Mouse (Mus musculus) cerebellum, adult 9-11 months (tissue): ENCODE measurements at regions not wholly inside any gene's neighbourhood (a gene's known extent, or its start where the extent isn't known, plus 50 kb on each side); places are given as distances from the start of the nearest gene placed in this dataset.

ENCODE experiments used
- DNase-seq: peaks from one replicate; pipeline ENCODE4 v3.0.0; 2022

DNA sequence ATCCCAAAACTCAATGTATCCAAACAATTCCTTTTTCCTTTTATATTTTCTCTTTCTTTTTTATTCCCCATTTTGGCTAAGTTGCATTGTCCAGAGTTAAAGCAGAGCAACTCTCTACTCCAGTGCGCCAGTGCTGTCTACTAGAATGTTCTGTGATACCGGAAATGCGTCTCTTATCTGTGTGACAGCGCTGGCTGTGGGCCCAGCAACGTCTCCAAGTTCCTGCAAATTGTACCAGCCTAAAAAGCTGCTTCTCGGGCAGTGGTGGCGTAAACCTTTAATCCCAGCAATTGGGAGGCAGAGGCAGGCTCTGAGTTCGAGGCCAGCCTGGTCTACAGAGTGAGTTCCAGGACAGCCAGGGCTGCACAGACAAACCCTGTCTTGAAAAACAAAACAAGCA lies 59.4 kb downstream of the Cox18 start:
- no peak for DNase-seq

DNA sequence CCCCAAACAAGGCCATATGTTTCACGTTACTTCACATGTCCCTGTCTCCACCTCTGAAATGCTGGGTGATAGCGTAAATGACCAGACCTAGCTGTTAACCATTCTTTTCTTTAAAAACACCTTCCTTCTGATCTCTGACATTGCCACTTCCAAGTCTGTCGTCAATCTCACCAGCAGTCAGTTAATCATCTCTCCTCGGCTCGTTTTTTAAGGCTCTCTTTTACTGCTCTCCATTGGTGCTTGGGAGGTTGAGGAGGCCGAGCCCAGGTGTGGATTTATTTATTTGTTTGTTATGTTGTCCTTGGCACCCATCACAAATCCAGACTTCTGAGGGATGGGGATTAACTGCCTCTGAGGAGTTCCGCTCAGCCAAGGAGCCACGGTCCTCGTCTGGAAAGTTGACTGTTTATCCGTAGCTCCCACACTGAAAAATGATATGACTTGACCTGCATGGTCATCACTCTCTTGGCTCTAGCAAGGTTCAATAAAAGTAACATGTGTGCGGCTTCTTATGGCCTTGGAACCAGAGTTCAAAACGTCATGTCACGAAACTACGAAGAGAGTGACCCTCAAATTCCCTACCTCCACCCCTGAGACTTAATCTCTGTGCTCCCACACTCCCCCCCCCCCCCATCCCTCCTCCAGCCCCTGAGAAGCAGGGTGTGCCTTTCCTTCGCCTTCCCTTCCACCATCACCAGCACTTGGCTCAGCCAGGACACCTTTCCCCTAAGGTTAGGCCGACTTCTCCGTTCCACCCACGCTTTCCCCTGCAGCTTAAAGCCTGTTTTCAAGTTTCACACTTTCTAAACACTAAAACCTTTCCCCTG lies 60.6 kb downstream of the Cox18 start:
- DNase-seq: no peak

DNA sequence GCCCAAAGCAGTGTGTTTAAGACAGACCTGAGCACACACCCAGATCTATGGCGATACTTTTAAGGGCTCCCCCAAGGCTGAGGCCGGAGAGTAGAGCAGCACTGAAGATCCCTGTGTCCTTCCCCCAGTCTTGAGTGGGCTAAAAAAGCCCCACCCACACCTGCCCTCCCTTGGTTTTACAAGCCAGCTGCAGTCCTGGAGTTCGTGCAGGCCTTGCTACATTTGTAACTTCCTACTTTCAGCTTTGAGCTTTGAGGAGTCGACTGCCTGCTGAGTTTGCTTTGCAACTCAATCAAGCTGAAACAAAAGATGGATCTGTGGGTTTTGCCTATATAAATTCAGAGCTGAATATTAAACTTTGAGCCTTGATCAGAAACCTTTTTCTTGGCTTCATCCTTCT lies 63.5 kb downstream of the Cox18 start:
- no peak for DNase-seq

DNA sequence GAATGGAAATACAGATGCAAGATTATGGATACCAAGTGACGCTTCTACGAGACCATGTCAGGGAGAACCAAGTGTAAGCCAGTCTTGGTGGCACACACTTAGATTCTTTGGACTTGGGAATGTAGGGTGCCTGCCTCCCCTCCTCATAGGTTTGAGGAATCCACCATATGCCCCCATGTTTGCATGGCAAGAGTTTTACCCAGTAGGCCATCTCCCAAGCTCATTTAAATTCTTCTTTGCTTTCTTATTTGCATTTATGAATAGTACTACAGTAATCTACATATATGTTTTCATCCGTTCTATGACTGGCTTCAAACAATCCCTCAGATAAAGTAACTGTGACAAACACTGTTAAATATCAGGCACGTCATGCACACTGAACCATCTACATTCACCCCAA lies 67.3 kb downstream of the Cox18 start:
- DNase-seq: no peak

DNA sequence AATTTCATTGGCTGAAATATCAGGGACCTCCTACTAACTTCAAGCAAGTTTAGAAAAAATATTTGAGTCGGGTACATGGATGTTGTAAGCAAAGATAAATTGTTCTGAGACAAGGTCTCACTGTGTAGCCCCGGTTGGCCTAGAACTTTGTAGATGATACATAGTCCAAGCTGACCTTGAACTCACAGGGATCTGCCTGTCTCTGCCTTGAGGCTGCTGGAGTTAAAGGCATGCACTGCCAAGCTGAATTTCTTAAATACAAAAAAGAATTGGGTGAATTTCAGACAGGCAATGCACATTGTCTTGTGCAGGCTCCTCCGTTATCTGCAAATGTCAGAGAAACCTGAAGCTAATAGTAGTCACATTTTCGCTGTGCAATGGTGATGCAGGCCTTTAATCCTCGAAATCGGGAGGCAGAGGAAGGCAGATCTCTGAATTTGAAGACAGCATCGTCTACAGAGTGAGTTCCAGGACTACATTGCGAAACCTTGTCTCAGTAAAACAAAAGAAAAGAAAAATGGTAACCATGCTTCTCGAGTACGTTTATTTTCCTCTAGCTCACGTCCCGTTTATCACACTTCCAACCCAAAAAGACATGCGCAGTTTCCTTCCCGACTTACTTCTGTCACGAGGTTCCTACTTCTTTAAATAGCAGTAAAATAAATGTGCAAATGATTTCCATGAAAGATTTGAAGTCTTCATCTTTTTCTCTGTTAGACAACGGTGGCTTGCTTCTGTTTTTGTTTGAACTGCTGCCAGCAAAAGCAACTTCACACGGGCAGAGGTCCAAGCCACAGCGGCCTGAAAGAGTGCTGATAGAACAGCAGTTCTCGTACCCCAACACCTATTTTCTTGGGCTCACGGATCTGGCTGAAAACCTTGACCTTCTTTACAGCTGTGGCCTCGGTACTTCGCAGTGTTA lies 73.9 kb downstream of the Cox18 start:
- no peak for DNase-seq

DNA sequence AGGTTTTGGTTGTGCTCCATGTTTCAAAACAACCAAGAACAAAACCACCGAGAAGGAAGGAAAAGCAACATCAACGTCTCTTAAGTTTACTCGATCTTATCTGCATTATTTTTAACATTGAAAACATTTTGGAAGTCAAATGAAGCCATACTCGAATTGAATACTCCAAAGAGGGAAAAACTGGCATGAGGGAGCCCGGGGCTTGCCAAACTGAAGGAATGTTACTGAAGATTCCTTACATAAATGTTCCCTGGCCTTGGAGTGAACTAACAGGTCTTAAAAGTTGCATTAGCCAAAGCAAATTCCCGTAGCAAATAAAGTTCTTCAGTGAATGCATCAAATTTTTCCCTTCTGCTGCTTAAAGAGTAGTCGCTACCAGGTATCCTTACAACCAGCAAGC lies 87.8 kb downstream of the Cox18 start:
- DNase-seq: no peak

DNA sequence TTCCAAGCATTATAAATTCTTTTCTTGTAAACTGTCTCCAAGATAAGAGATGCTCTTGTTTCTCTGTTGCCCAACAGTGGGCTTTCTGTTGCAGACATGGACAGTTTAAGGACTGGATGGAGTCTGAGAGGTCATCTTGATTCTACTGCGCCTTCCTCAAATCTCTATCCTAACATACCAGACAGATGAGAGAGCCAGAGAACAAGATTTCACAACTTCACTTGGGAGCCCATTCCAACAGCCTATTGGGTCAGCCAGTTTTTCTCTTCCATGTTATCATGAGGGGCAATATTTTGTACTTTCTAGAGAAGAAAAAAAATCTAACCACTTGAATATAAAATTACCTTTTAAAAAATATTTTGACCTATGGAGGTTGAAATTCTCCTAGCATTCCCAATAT lies 116.8 kb downstream of the Cox18 start:
- DNase-seq: no peak

DNA sequence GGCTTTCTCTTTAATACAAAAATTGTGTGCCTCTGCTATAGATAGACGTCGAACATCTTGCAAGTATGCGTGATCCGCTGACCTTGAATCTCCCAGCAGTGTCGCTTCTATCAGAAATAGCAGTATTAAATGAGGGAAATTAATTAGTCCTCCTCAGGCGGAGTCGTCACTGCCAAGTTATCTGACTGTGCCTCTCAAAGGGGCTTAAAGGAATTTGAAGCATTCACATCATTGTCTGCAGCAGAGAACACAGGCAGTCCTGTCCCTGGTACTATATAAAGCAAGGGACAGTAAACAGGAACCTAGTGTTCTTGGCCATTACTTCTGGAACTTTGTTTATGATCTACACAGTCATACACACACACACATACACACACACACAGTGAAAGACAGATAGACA lies 119.1 kb downstream of the Cox18 start:
- DNase-seq: no peak

DNA sequence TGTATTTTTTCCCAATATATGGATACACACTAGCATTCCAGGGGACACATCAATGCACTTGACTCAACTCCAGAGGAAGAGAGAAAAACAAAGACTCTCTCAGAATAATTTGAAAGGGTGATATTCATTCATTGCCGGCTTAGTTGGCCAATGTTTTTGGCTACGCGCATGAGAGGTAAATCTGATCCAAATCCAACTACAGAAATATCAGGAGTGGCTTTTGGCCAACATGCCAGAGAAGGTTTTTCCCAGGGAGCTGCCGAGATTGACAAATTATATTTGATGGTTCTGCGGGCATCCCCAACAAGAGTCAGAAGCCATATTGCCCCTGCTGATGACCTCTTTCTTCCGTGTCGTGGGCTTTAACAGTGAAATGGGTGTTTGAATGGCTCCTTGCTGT lies 135.3 kb downstream of the Cox18 start:
- DNase-seq: no peak

DNA sequence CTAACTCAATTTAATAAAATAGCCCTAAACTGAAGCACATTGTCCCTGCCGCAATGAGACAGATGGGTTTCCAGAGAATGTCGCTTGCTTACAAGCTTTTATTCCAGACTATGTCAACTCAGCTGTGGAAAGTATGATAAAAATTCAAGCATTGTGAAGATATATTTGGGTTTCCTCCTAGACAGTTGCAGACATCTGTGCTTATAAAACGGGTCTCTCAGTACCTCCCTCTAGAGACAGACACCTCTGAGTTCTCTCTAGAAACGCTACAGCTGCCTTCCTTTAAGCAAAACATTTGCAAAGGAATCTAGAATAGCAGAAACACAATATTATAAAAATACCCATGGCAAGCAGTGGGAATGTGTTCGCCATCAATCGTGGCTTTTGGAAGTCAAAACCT lies 137.3 kb downstream of the Cox18 start:
- no peak for DNase-seq

DNA sequence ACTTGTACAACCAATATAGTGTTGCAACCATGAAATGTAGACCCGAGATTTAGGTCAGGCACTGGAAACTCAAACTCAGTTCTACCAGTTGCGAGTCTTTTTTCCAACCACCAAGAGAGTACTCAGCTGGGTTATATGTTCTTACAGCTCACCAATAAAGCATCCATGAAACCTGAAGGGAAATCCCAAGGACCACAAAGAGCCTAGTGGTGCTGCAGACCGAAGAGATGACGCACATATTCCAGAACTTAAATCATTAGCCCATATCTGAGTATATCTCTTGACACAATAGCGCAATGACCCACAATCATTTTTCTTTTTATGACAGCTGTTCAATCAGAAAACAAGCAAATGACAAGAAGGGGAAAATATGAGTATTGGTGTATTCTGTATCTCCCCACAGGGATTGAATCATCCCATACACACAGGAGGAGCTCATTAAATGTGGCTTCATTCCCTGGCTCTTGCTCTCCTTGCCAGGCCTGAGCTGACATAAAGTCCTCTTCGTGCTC lies 146.7 kb downstream of the Cox18 start:
- DNase-seq: no peak

DNA sequence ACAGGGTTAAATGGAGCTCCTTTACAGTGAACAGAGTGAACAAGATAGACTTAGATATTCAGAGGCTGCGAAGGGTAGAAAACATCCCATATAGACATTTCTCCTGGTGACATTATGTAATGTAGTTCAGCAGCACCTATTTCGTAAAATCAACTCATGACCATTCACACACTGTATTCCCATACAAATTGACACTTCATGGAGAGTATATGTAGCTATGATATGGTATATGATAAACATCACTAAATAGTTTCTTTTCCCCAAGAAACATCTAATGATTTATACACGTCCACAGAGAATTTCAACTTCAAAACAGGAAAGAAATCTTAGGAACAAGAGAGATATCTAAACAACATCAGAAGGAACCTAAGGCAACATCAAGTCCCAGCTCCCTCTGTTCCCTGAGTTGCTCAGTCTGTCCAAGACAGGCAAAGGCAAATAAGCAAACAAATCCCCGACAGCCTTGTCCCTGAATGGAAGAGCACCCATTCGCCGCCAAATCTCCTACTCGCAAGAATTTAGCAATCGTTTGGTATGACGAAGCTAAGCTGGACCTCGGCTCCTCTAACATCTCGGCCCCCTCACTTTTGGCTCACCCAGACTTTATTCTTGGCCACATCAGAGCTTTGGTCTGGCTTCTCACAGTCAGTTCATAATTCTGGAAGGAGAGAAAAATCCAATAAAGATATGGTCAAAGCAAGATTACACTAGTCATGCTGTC lies 148.0 kb downstream of the Cox18 start:
- no peak for DNase-seq

DNA sequence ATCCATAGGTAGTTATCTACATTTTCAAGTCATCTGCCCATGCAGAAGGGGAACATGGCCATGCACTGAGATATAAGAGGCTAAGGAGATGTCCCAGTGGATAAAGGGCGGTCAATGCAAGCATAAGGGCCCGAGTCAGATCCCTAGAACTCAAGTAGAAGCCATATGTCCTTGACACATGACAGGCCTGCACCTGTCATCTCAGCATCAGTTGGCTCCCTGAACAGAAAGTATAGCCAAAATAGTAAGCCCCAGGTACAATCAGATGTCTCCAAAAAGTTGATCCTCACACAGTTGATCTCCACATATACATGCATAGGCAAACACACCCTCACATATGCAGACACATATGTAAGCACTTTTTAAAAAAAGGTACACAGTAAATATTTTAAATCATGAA lies 152.0 kb downstream of the Cox18 start:
- DNase-seq: no peak

DNA sequence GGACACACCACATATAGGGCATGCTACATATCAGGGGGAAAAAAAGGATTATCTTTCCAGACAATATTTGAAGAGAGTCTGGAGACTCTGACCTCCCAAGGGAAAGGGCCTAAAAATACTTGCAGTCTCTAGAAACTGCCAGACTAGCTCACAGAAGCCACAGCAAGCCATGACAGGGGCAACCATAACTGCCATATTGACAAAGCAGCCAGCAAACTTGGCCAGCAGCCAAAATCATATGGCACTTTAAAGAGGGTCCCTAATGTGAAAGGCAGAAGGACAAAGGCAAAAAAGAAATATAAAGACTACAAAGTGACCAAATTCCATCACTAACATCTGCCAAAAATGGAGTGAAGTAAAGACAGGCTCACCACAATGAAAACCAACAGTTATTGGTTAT lies 155.2 kb downstream of the Cox18 start:
- no peak for DNase-seq

DNA sequence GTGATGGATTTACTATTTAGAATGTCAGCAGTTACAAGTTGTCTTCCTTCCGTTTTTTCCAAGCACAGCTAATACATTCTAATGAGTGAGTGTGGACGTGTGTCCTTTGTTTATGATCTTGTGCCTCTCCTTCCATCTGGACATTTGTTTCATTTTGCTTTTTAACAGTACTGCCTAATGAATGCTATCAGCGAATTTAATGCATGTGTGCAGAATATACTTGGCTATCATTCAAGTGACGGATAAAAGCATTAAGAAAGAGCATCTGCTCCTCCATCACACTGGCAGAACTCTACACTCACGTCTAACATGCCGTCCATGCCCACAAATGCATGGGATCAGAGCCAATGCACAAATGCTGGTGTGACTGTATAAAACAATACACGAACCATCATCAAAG lies 156.0 kb downstream of the Cox18 start:
- DNase-seq: no peak

DNA sequence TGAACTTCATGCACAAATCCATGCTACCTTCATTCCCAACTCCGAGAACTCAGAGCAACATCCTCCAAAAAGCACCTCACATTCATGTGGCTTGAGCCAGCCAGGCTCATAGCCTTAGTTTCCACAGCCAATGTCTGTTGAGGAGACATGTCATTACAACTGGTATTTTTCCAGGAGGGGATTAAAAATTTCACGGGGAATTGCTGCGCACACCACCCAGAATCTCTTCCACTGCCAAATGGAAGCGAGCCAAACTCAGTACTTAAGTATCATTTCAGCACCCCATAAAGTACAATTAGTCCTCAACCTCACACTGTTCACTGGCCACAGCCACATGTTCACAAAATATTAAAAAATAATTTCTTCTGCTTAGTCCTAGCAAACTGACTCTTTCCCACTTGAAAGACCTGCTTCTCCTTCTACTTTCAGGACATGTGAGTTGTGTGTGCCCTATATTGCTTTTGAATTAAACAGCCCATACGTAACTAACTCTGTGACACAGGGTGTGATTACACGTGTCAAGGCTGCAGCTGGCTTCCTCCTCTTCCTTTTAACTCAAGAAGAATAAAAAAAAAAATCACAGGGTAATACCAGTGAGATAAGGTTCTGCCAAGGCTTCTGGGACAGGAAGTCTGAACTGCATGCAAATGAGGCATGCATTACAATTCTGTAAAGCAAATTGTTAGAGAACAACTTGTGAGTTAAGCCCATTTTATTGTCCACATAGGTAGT lies 157.8 kb downstream of the Cox18 start:
- DNase-seq: no peak

DNA sequence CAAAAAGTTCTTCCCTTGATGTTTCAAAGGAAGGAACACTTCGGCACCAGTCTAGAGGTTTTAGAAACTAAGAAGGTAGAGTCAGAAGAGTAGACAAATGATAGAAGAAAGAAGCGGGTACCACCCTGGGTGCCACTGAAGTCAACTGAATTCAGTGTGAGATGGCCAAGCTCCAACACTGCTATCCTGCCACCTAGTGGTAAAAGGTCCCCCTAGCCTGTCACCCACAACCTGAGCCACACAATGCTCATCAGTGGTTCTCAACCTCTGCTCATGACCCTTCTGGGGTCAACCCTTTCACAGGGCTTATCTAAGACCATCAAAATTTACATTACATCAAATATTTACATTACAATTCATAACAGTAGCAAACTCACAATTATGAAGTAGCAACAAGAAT lies 168.1 kb downstream of the Cox18 start:
- DNase-seq: no peak

DNA sequence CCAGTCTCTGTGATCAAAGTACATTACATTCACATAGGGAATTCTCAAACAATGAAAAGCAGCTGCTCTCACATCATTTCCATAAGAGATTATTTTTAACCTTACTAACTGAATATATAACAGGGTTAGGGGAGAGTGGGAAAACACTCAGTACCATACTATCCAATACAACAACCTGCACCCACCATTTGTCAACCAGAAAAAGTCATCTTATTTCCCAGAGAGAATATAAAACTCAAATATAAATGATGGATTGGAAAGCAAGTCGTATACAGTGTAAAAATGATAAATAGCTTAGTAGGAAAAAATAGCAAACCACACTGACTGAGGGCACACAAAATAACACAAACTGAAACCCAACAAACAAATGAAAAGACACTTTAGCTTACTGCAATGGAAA lies 169.4 kb upstream of the Adamts3 start:
- no peak for DNase-seq

DNA sequence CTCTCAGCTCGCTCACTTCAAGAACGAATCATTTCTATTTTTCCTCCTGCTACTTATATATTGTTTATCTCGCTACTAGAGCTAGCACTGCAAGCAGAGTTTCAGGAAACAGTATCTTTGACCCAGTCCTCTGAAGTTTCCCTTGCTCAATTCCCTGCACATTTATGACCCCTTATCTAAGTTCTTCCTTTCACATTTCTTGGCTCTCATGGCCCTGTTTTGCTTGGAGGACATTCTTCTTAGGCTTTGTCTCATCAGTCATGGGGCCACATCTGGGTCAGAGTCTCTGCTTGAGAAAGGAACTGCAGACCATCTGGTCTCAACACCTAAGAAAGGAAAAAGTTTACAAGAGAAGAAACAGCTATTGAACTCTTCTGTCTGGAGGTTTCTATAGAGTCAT lies 166.7 kb upstream of the Adamts3 start:
- no peak for DNase-seq

DNA sequence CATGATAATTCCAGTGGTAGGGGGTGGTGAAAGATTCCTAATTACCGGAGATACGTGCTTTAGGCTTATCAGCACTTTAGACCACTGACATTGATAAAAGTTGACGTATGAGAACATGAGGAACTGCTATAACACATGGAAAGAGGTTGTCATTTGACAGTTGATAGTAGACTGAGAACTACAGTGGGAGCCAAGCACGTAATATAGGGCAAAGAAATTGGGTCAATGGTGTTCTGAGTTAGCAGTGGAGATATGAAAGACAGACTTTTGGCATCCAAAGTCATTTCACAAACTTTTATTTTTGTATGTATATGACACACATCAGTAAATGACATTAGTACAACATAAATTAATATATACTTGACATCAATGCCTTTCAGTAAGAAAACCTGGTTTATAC lies 159.6 kb upstream of the Adamts3 start:
- no peak for DNase-seq

DNA sequence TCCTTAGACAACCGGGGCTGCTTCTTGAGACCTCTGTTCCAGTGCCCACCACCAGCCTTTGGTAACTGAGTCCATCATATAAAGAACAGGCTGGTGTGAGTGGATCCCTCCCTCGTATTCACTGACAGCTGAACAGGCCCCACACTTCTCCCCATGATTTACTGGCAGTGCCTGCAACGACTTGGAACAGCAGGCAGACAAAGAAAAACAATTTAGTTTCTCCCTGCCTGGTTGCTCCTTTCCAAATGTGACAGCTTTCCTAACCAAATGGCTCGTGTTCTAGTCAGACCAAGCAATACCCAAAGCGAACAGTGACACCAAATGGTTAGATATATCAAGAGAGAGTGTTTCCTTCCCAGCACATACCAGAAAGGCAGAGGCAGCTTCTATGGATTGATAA lies 150.0 kb upstream of the Adamts3 start:
- peak; percentile 42 for DNase-seq

DNA sequence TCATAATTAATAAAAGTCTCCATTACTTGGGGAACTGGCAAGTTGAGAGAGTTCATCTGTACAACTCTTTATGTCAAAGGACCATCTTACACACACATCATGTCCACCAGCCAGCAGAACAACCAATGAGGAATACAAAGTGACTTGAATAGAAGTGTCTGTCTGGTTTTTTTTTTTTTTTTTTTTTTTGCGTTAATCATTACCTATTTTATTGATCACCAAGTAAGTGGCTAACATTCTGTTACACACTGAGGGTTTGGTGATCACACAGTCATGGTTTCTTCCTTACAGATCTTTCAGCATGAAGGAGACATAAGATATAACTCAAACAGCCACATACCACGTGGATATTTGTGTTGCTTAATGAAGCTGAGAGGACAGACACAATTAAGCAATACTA lies 147.6 kb upstream of the Adamts3 start:
- no peak for DNase-seq

DNA sequence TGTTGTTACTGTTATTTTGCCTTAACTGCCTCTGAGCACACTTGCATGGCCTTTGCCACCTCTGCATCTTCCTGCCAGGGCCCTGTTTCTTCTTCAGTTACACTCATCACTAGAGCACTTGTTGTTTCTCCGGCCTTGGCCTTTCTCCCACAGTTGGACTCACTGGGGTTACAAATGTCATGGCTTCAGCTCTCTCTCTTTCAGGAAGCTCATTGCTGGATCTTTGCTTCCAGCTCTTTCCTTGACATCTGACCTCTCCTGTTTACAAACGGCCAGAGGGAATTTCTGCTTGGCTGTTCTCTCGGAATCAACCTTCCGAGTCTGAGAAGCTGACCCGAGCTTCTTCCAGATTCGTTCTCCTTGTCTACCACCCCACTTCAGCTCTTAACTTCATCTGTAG lies 146.6 kb upstream of the Adamts3 start:
- no peak for DNase-seq
